Mouse (Mus musculus) small intestine, adult 2 months (tissue): ENCODE measurements around the gene Hspb9. TPM values are rescaled to one million over a fixed set of nuclear protein-coding genes. Genes with fewer than 3 reads are reported as not detected.
A peak's percentile ranks its signal among the peaks of the same experiment; 100 is the strongest.

ENCODE experiments used
- H3K27ac ChIP-seq: fragments of 200-500 bp; 2 replicates; pipeline ENCODE4 v1.5.1; 2012; ENCODE audit warnings: low read depth, low read length, control low read depth, inconsistent platforms; ENCODE audit not compliant: insufficient read depth
- H3K27me3 ChIP-seq: fragments of 200-500 bp; 2 replicates; pipeline ENCODE4 v1.6.1; 2012; ENCODE audit warnings: mild to moderate bottlenecking, moderate library complexity, low read length, inconsistent platforms; ENCODE audit not compliant: control insufficient read depth, insufficient read depth
- H3K36me3 ChIP-seq: fragments of 200-500 bp; 2 replicates; pipeline ENCODE4 v1.6.1; 2012; ENCODE audit warnings: mild to moderate bottlenecking, low read length, control low read depth, inconsistent platforms; ENCODE audit not compliant: control insufficient read depth, insufficient read depth
- H3K4me1 ChIP-seq: fragments of 200-500 bp; 2 replicates; pipeline ENCODE4 v1.6.1; 2012; ENCODE audit warnings: low read length, inconsistent platforms, mixed read lengths; ENCODE audit not compliant: control insufficient read depth, insufficient read depth, insufficient read length
- H3K4me3 ChIP-seq: fragments of 200-500 bp; 2 replicates; pipeline ENCODE4 v1.5.1; 2012; ENCODE audit warnings: low read depth, mild to moderate bottlenecking, control low read depth, inconsistent platforms, low read length, moderate library complexity
- CTCF ChIP-seq: fragments of 200-500 bp; IDR thresholded peaks from 2 replicates; pipeline ENCODE4 v1.5.1; 2012; ENCODE audit warnings: low read depth, mild to moderate bottlenecking, control low read depth, inconsistent platforms, low read length, moderate library complexity, mixed read lengths; ENCODE audit not compliant: insufficient replicate concordance, insufficient read length; ENCODE audit errors: extremely low read depth
- POLR2A ChIP-seq: fragments of 200-500 bp; IDR thresholded peaks from 2 replicates; pipeline ENCODE4 v1.6.1; 2012; ENCODE audit warnings: low read depth, mild to moderate bottlenecking, control low read depth, inconsistent platforms, low read length, moderate library complexity
- WGBS: fragments of 180-500 bp; shearing (Covaris S2); methylation state at CpG from one replicate; pipeline ENCODE4 v1.1.7; 2018; 5-methylcytosine and 5-hydroxymethylcytosine counted together
- polyA plus RNA-seq: library from polyadenylated mRNA; depleted of rRNA; stranded (reverse); fragments of >200 nt; gene quantifications from 2 replicates; pipeline ENCODE4 v1.2.3, GENCODE M21; 2012

Gene Hspb9
- polyA plus RNA-seq, 1 experiment, result not detected

DNA sequence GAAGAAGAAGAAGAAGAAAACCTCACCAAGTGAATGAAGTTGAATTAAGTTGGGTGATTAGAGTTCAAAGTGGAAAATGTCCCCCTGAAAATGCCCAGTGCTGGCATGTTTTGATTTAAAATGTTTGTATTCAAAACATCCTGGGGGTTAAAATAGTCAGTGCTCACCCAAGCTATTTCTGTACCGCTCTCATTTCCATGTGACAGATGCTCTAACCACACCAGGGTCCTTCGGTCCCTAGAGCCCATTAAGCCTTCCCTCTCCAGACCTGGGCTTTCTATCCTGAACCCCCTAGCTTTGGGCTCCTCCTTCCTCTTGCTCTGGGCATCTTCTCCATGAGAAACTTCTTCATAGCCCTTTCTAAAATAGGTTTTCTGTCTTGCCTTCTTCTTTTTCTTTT lies 29.6 kb upstream of the Hspb9 start:
- 82% methylated on average over 2 of the region's 2 CpGs for WGBS

GRCm38 (mm10) chr11:100685371-100685770 lies 28.3 kb upstream of the Hspb9 start:
- no peak overlapping the region for H3K4me3 ChIP-seq
- no peak overlapping the region for H3K27ac ChIP-seq
- no peaks in the 10 kb centered on the region for H3K4me1 ChIP-seq
- TF ChIP-seq CTCF (no peak), POLR2A (no peak)
- H3K36me3 ChIP-seq, result no peaks in the 10 kb centered on the region
- H3K27me3 ChIP-seq, result no peaks in the 10 kb centered on the region
- 67% methylated on average over 3 of the region's 3 CpGs for WGBS

More for the DNA sequence above, 29.6 kb upstream of the Hspb9 start:
- no peak overlapping the region for H3K4me3 ChIP-seq
- H3K27ac ChIP-seq, result no peak overlapping the region
- no peaks in the 10 kb centered on the region for H3K36me3 ChIP-seq
- H3K4me1 ChIP-seq, result no peaks in the 10 kb centered on the region
- no peaks in the 10 kb centered on the region for H3K27me3 ChIP-seq
- TF ChIP-seq POLR2A, result no peak
- no peak for TF ChIP-seq CTCF

GRCm38 (mm10) chr11:100687265-100687664 lies 26.4 kb upstream of the Hspb9 start:
- no peak overlapping the region for H3K4me3 ChIP-seq
- WGBS, result 75% methylated on average over 7 of the region's 7 CpGs
- peaks cover 6% of the 10 kb centered on the region; the same call in 1 of the 2 replicates for H3K4me1 ChIP-seq
- H3K27me3 ChIP-seq, result no peaks in the 10 kb centered on the region
- TF ChIP-seq CTCF (no peak), POLR2A (no peak)
- no peak overlapping the region for H3K27ac ChIP-seq
- no peaks in the 10 kb centered on the region for H3K36me3 ChIP-seq

GRCm38 (mm10) chr11:100688443-100688842 lies 25.2 kb upstream of the Hspb9 start:
- H3K36me3 ChIP-seq, result no peaks in the 10 kb centered on the region
- no peak overlapping the region for H3K4me3 ChIP-seq
- TF ChIP-seq CTCF (no peak), POLR2A (no peak)
- H3K4me1 ChIP-seq, result peaks cover 6% of the 10 kb centered on the region; the same call in 1 of the 2 replicates
- 70% methylated on average over 4 of the region's 4 CpGs for WGBS
- H3K27me3 ChIP-seq, result no peaks in the 10 kb centered on the region
- H3K27ac ChIP-seq, result no peak overlapping the region

GRCm38 (mm10) chr11:100690389-100690788 lies 23.3 kb upstream of the Hspb9 start:
- 0 out of 2 replicates have a peak, but pooled peaks cover under 1% of the 10 kb centered on the region for H3K36me3 ChIP-seq
- no peak for TF ChIP-seq CTCF
- TF ChIP-seq POLR2A, result no peak
- 70% methylated on average over 7 of the region's 7 CpGs for WGBS
- no peaks in the 10 kb centered on the region for H3K27me3 ChIP-seq
- H3K27ac ChIP-seq, result no peak overlapping the region
- peaks cover 6% of the 10 kb centered on the region; the same call in 1 of the 2 replicates for H3K4me1 ChIP-seq
- H3K4me3 ChIP-seq, result no peak overlapping the region

- Histone ChIP-seq H3K4me1 (peaks cover 6% of the 10 kb centered on the region; the same call in 1 of the 2 replicates), H3K27ac (no peak within 1 kb of the TSS), H3K4me3 (peak within 1 kb of the TSS; percentile 61), H3K36me3 (0 out of 2 replicates have a peak, but pooled peaks cover 1% of the 10 kb centered on the region), H3K27me3 (no peaks in the 10 kb centered on the region)
- WGBS, result 2% methylated on average over 23 of the region's 23 CpGs
- no peak for TF ChIP-seq CTCF
- TF ChIP-seq POLR2A, result no peak
Measured at GRCm38 (mm10) chr11:100692164-100692616, 21.5 kb upstream of the Hspb9 start, which contains the start of gene Zfp385c. Gene Zfp385c, minus strand, starts transcription at chr11:100692455.

- no peak for TF ChIP-seq CTCF
- Histone ChIP-seq H3K4me1 (peaks cover 6% of the 10 kb centered on the region; the same call in 1 of the 2 replicates), H3K27me3 (no peaks in the 10 kb centered on the region), H3K4me3 (no peak overlapping the region), H3K36me3 (peaks cover 3% of the 10 kb centered on the region; the same call in 1 of the 2 replicates), H3K27ac (no peak overlapping the region)
- 43% methylated on average over 5 of the region's 5 CpGs for WGBS
Measured at GRCm38 (mm10) chr11:100693154-100693553, 20.5 kb upstream of the Hspb9 start.
